Mouse (Mus musculus) adipocyte (in vitro differentiated cells): ENCODE results near the gene Ccrl2.

Source experiments
- DNase-seq: peaks from one replicate; pipeline ENCODE4 v3.0.0-alpha.2; 2016; ENCODE audit warnings: low spot score

The Ccrl2 gene

GRCm38 (mm10) chr9:111056798-111057543 is at the start of gene Ccrl2:
Ccrl2 (minus strand) TSS chr9:111057519.
- peak; percentile 8 for DNase-seq

GRCm38 (mm10) chr9:111103893-111104292 is 46.6 kb upstream of the Ccrl2 start:
- no peak for DNase-seq

GRCm38 (mm10) chr9:111103293-111103692 is 46.0 kb upstream of the Ccrl2 start:
- no peak for DNase-seq

- DNase-seq: no peak
Observed at GRCm38 (mm10) chr9:111100406-111100805, 43.1 kb upstream of the Ccrl2 start.

GRCm38 (mm10) chr9:111097543-111097942 is 40.2 kb upstream of the Ccrl2 start:
- no peak for DNase-seq

GRCm38 (mm10) chr9:111096419-111097326 is 39.4 kb upstream of the Ccrl2 start:
- DNase-seq: no peak

GRCm38 (mm10) chr9:111095710-111096109 is 38.4 kb upstream of the Ccrl2 start:
- no peak for DNase-seq

GRCm38 (mm10) chr9:111094626-111095025 is 37.3 kb upstream of the Ccrl2 start:
- DNase-seq: no peak

- peak; percentile 64 for DNase-seq
Observed at GRCm38 (mm10) chr9:111093094-111093493, 35.8 kb upstream of the Ccrl2 start.

GRCm38 (mm10) chr9:111092657-111093056 is 35.3 kb upstream of the Ccrl2 start:
- no peak for DNase-seq

GRCm38 (mm10) chr9:111088886-111089285 is 31.6 kb upstream of the Ccrl2 start:
- DNase-seq: no peak

- no peak for DNase-seq
Observed at GRCm38 (mm10) chr9:111087960-111088359, 30.6 kb upstream of the Ccrl2 start.

- no peak for DNase-seq
Observed at GRCm38 (mm10) chr9:111086995-111087606, 29.8 kb upstream of the Ccrl2 start.

GRCm38 (mm10) chr9:111086137-111086536 is 28.8 kb upstream of the Ccrl2 start:
- DNase-seq: no peak

GRCm38 (mm10) chr9:111085329-111085728 is 28.0 kb upstream of the Ccrl2 start:
- DNase-seq: no peak

- no peak for DNase-seq
Observed at GRCm38 (mm10) chr9:111081765-111082164, 24.4 kb upstream of the Ccrl2 start.

- DNase-seq: no peak
Observed at GRCm38 (mm10) chr9:111080801-111081200, 23.5 kb upstream of the Ccrl2 start.

GRCm38 (mm10) chr9:111077745-111078144 is 20.4 kb upstream of the Ccrl2 start:
- peak; percentile 10 for DNase-seq

- no peak for DNase-seq
Observed at GRCm38 (mm10) chr9:111072971-111073370, 15.7 kb upstream of the Ccrl2 start.

GRCm38 (mm10) chr9:111072175-111072574 is 14.9 kb upstream of the Ccrl2 start:
- DNase-seq: peak; percentile 43

- DNase-seq: no peak
Observed at GRCm38 (mm10) chr9:111070546-111070961, 13.2 kb upstream of the Ccrl2 start.

- DNase-seq: no peak
Observed at GRCm38 (mm10) chr9:111067052-111067451, 9.7 kb upstream of the Ccrl2 start.

GRCm38 (mm10) chr9:111062840-111063239 is 5.5 kb upstream of the Ccrl2 start:
- DNase-seq: no peak
